In the genomic region with DNA sequence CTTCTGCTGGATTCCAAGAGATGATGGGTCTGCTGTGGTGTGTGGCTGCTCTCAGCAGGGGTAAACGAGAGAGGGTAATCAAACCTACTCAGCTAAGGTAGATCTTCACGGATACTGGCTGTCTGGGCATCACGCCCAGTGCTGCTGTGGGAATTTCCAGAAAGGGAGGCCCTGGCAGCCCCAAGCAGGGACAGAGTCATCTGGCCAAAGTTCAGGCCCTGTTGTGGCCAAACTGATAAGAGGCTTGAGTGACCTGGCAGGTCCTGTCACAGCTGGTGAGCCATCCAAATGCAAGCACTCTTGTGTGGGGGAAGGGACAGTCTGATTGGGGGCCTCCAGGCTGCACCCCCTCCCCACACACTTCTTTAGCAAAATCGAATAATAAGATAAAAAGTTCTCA, we compare ENCODE assay signal across 8 mouse cellular contexts. TPM values are rescaled to one million over a fixed set of nuclear protein-coding genes. Genes with fewer than 3 reads are reported as not detected.
A peak's percentile ranks its signal among the peaks of the same experiment; 100 is the strongest.
DNase-seq lines count a peak whose midpoint lies in the region; TF ChIP-seq lines count a peak whose summit lies in the region.

No protein-coding gene starts in this region.

- H3K4me3 ChIP-seq in layer of hippocampus, adult 2 months = no peak overlapping the region
- no peak overlapping the region for H3K4me3 ChIP-seq in bone marrow macrophage, adult 2 months (ENCODE audit: insufficient read depth, low read length)

- H3K4me1 ChIP-seq in bone marrow macrophage, adult 2 months (ENCODE audit: control insufficient read depth, insufficient read depth, low read length) = peaks cover 73% of the 10 kb centered on the region

- TF ChIP-seq CTCF in layer of hippocampus, adult 2 months (conservative IDR thresholded peaks at IDR 0.05) = no peak
- no peak for TF ChIP-seq CTCF in bone marrow macrophage, adult 2 months (IDR thresholded peaks at IDR 0.05; ENCODE audit: low read depth, low read length)

- peak overlapping the region; percentile 21; the same call in 1 of the 2 replicates for H3K27ac ChIP-seq in layer of hippocampus, adult 2 months
- H3K27ac ChIP-seq in bone marrow macrophage, adult 2 months (ENCODE audit: insufficient read depth, low read depth, low read length) = peak overlapping the region; percentile 30

- no peak for TF ChIP-seq POLR2A in bone marrow macrophage, adult 2 months (IDR thresholded peaks at IDR 0.05; ENCODE audit: borderline replicate concordance, low read depth, low read length)

- DNase-seq in layer of hippocampus, adult 2 months (ENCODE audit: low spot score in 2 of 2) = no peak
- DNase-seq in layer of hippocampus, postnatal 14 days (ENCODE audit: low spot score in 2 of 2) = no peak
- DNase-seq in induced T-regulatory cell, adult 2 months (ENCODE audit: low read depth) = peak; percentile 45
- peak; percentile 78 for DNase-seq in lung, postnatal 36 days
- DNase-seq in spleen, adult 18-20 months = no peak
- DNase-seq in embryo, embryonic 9.5 days (ENCODE audit: extremely low spot score) = no peak
- no peak for DNase-seq in embryo, embryonic 10.5 days (ENCODE audit: low spot score)

RNA-seq across cellular contexts. Expression of a gene that starts 19.7 kb away (rescaled TPM):
- 10 to 100 TPM; 67.8 to 72.6 TPM for total RNA-seq in layer of hippocampus, adult 2 months (2021)
- total RNA-seq in layer of hippocampus, postnatal 14 days (2021) = 10 to 100 TPM; 44.2 to 49.6 TPM
- 1.8 and 2.4 TPM in 2 replicates for polyA plus RNA-seq in bone marrow macrophage, adult 2 months (2012; ENCODE audit: insufficient read depth, insufficient read length, missing spikeins)

RNA-seq across cellular contexts. Expression of a gene that starts 22.0 kb away (rescaled TPM):
- 10 to 100 TPM; 88.1 to 91.4 TPM for total RNA-seq in layer of hippocampus, adult 2 months (2021)
- total RNA-seq in layer of hippocampus, postnatal 14 days (2021) = 100 to 1,000 TPM; 114 to 123 TPM
- 194 and 201 TPM in 2 replicates for polyA plus RNA-seq in bone marrow macrophage, adult 2 months (2012; ENCODE audit: insufficient read depth, insufficient read length, missing spikeins)

RNA-seq across cellular contexts. Expression of a gene that starts 38.6 kb away (rescaled TPM):
- total RNA-seq in layer of hippocampus, adult 2 months (2021) = 100 to 1,000 TPM; 361 to 374 TPM
- total RNA-seq in layer of hippocampus, postnatal 14 days (2021) = 100 to 1,000 TPM; 372 to 419 TPM
- polyA plus RNA-seq in bone marrow macrophage, adult 2 months (2012; ENCODE audit: insufficient read depth, insufficient read length, missing spikeins) = 854 and 1,184 TPM in 2 replicates

RNA-seq across cellular contexts. Expression of a gene that starts 45.1 kb away (rescaled TPM):
- total RNA-seq in layer of hippocampus, adult 2 months (2021) = 1 to 10 TPM; 1.3 to 2.4 TPM
- 1 to 10 TPM in 1 of 2 experiments, under 1 TPM in 1; 0.58 to 2.0 TPM for total RNA-seq in layer of hippocampus, postnatal 14 days (2021)
- not detected in 2 replicates for polyA plus RNA-seq in bone marrow macrophage, adult 2 months (2012; ENCODE audit: insufficient read depth, insufficient read length, missing spikeins)

RNA-seq across cellular contexts. Expression of a gene that starts 54.5 kb away (rescaled TPM):
- 10 to 100 TPM; 20.1 to 20.6 TPM for total RNA-seq in layer of hippocampus, adult 2 months (2021)
- total RNA-seq in layer of hippocampus, postnatal 14 days (2021) = 10 to 100 TPM; 21.3 to 21.4 TPM
- polyA plus RNA-seq in bone marrow macrophage, adult 2 months (2012; ENCODE audit: insufficient read depth, insufficient read length, missing spikeins) = 19.1 and 19.8 TPM in 2 replicates

Comparison
In these comparisons a context has a peak if more than half of its experiments do, and no peak if none do; other contexts are left out.
1. DNase-seq: peak in induced T-regulatory cell, adult 2 months (single experiment) and lung, postnatal 36 days (single experiment); none in layer of hippocampus, adult 2 months (0 of 2), layer of hippocampus, postnatal 14 days (0 of 2), spleen, adult 18-20 months (0 of 2), embryo, embryonic 9.5 days (single experiment) and embryo, embryonic 10.5 days (single experiment).